ENCODE assay signal across 9 mouse cellular contexts in the genomic region with DNA sequence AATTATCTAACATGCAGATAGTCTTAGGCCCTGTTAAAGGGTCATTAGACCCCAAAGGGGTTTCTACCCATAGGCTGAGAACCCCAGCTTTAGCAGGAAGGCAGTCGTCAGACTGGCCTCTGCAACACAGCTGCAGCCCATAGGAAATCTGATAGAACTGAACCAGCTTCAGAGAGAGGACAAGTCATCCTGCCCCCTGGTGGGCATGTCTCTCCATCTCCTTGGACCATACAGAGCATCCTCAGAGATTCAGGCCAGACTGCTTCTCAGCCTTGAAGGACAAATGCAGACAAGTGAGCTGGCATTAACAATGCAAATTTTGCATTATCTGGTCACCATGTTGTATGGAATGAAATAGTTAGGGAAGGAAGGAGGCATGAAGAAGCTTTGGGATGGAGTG. TPM values are rescaled to one million over a fixed set of nuclear protein-coding genes. Genes with fewer than 3 reads are reported as not detected.
DNase-seq lines count a peak whose midpoint lies in the region; ATAC-seq and TF ChIP-seq lines count a peak whose summit lies in the region.
"Had no signal": no experiment of that assay in that cellular context is flagged by ENCODE, and none has a peak within 500 bp of the region (broad histone marks: within the 10 kb centered on the region; RNA-seq: fewer than 3 reads in every experiment).

No protein-coding gene starts in this region.

- DNase-seq in adrenal gland, postnatal 10 days: peak; percentile 32
- no peak for DNase-seq in adrenal gland, adult 18-20 months (ENCODE audit: low spot score in 2 of 2)
- DNase-seq in kidney, postnatal 0 days (ENCODE audit: low spot score): peak; percentile 33
- no peak for DNase-seq in kidney, adult 11 months
- DNase-seq in 3T3-L1 (ENCODE audit: low read depth, low spot score): peak; percentile 45
- DNase-seq in embryonic facial prominence, embryonic 10.5 days (ENCODE audit: low spot score): peak; percentile 28

- ATAC-seq in kidney, postnatal 0 days (replicated peaks; ENCODE audit: low FRiP score, low read depth): no peak
- ATAC-seq in erythroblast, adult 5-6 weeks (replicated peaks; ENCODE audit: low FRiP score, poor library complexity, severe bottlenecking): no peak
- no peak for ATAC-seq in heart, embryonic 12.5 days (ENCODE audit: insufficient number of reproducible peaks, low FRiP score)

- no peaks in the 10 kb centered on the region for H3K36me3 ChIP-seq in kidney, postnatal 0 days (ENCODE audit: insufficient read depth, low read length)
- no peaks in the 10 kb centered on the region for H3K36me3 ChIP-seq in embryonic facial prominence, embryonic 10.5 days (replicated peaks)
- no peaks in the 10 kb centered on the region for H3K36me3 ChIP-seq in heart, embryonic 12.5 days

- WGBS in kidney, postnatal 0 days: 31% methylated on average over 1 of the region's 1 CpGs
- WGBS in embryonic facial prominence, embryonic 10.5 days: 56% methylated on average over 1 of the region's 1 CpGs
- WGBS in heart, embryonic 12.5 days: 34% methylated on average over 1 of the region's 1 CpGs

- H3K27ac ChIP-seq in kidney, postnatal 0 days: no peak overlapping the region
- H3K27ac ChIP-seq in embryonic facial prominence, embryonic 10.5 days (replicated peaks): no peak overlapping the region
- no peak overlapping the region for H3K27ac ChIP-seq in heart, embryonic 12.5 days (ENCODE audit: poor library complexity, severe bottlenecking)

- H3K9ac ChIP-seq in kidney, postnatal 0 days (ENCODE audit: low read depth, low read length): no peak overlapping the region
- H3K9ac ChIP-seq in heart, embryonic 12.5 days: no peak overlapping the region

- TF ChIP-seq CTCF in kidney, postnatal 0 days (IDR thresholded peaks at IDR 0.05; ENCODE audit: low read depth): peak; percentile 62; the same call in 1 of the 2 replicates

- H3K4me2 ChIP-seq in kidney, postnatal 0 days (ENCODE audit: low read length): no peak overlapping the region
- no peak overlapping the region for H3K4me2 ChIP-seq in heart, embryonic 12.5 days

- H3K4me3 ChIP-seq in kidney, postnatal 0 days (replicated peaks; ENCODE audit: low read depth, low read length): no peak overlapping the region
- H3K4me3 ChIP-seq in embryonic facial prominence, embryonic 10.5 days: no peak overlapping the region
- no peak overlapping the region for H3K4me3 ChIP-seq in heart, embryonic 12.5 days

- no peaks in the 10 kb centered on the region for H3K27me3 ChIP-seq in kidney, postnatal 0 days (ENCODE audit: insufficient read depth, low read length)
- no peaks in the 10 kb centered on the region for H3K27me3 ChIP-seq in embryonic facial prominence, embryonic 10.5 days (replicated peaks; ENCODE audit: low read depth, poor library complexity, severe bottlenecking)
- no peaks in the 10 kb centered on the region for H3K27me3 ChIP-seq in heart, embryonic 12.5 days (replicated peaks)

- no peaks in the 10 kb centered on the region for H3K4me1 ChIP-seq in kidney, postnatal 0 days (replicated peaks; ENCODE audit: insufficient read depth, low read length)
- no peaks in the 10 kb centered on the region for H3K4me1 ChIP-seq in embryonic facial prominence, embryonic 10.5 days
- H3K4me1 ChIP-seq in heart, embryonic 12.5 days (replicated peaks): no peaks in the 10 kb centered on the region

- no peaks in the 10 kb centered on the region for H3K9me3 ChIP-seq in kidney, postnatal 0 days (replicated peaks; ENCODE audit: low read length)
- H3K9me3 ChIP-seq in embryonic facial prominence, embryonic 10.5 days: no peaks in the 10 kb centered on the region
- H3K9me3 ChIP-seq in heart, embryonic 12.5 days (replicated peaks): no peaks in the 10 kb centered on the region

RNA-seq across cellular contexts. Expression of a gene that starts 59.2 kb away (rescaled TPM):
- total RNA-seq in adrenal gland, postnatal 10 days (2021): not detected
- not detected for total RNA-seq in adrenal gland, adult 18-20 months (2021)
- not detected in 2 replicates for polyA plus RNA-seq in kidney, postnatal 0 days (2015; fragmentation: Nextera tagmentation; extraction: Ambion mirVana)
- polyA plus RNA-seq in embryonic facial prominence, embryonic 10.5 days (2016; fragmentation: Nextera tagmentation; extraction: Ambion mirVana): not detected in 2 replicates
- total RNA-seq in erythroblast, adult 5-6 weeks (2015; ENCODE audit: low replicate concordance): not detected in 2 replicates
- 0.14 TPM in 1 of 2 replicates, not detected in the other for total RNA-seq in erythroblast, adult 5-6 weeks (2017; ENCODE audit: low replicate concordance)
- polyA plus RNA-seq in heart, embryonic 12.5 days (2016; fragmentation: Nextera tagmentation; extraction: Ambion mirVana): 0.05 TPM in 1 of 2 replicates, not detected in the other
- polyA plus RNA-seq: heart, embryonic 16.5 days had no signal

Comparison
In these comparisons a context has a peak if more than half of its experiments do, and no peak if none do; other contexts are left out.
1. DNase-seq: peak in adrenal gland, postnatal 10 days (single experiment), kidney, postnatal 0 days (single experiment), 3T3-L1 (single experiment) and embryonic facial prominence, embryonic 10.5 days (single experiment); none in adrenal gland, adult 18-20 months (0 of 2) and kidney, adult 11 months (single experiment).